Mouse (Mus musculus): Measurements from ENCODE around the gene Hcrtr2.

Hcrtr2 gene

DNA sequence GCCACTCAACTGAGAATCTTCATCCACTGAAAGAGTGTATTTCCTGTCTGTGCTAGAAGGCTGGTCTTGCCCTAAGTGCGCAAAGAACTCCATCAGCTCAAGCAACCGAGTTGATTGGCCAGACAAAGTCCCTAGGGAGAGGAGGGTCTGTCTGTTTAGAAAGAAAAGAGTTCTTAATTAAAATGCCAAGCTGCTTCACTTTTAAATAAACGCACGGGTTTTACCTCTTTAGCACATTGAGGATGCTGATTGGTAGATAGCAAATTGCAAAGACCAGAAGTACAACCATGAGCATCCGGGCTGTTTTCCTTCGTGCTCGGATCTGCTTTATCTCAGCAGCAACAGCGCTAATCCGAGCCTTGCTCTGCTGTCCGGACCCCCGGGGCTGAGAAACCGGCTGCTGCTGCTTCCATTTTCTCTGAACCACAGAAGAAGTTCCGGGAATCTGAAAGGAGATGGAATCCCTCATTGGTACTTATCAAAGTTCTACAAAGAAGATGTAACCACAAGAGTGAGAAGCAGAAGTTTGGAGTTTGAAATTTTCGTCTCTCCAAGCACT lies 87.6 kb downstream of the Hcrtr2 start:
- peak; percentile 55 for DNase-seq (ENCODE audit: low read depth, low spot score)

DNA sequence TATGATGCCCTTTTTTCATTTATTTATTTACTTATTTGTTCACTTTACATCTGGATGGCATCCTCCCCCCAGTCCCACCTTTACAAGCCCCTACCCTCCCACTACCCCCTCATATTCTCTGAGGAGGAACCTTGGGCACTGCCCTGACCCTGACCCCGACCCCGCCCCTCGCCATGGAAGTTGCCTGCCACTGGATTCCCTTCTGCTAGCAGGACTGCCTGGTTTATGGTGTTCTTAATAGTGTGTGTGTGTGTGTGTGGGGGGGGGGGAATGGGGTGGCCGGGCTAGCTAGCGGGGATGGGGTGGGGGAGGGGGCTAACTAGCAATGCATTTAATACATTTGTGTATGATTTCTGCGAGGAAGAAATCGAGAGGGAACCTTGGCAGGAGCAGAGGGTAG lies 88.8 kb downstream of the Hcrtr2 start:
- no peak for DNase-seq (ENCODE audit: low read depth, low spot score)

DNA sequence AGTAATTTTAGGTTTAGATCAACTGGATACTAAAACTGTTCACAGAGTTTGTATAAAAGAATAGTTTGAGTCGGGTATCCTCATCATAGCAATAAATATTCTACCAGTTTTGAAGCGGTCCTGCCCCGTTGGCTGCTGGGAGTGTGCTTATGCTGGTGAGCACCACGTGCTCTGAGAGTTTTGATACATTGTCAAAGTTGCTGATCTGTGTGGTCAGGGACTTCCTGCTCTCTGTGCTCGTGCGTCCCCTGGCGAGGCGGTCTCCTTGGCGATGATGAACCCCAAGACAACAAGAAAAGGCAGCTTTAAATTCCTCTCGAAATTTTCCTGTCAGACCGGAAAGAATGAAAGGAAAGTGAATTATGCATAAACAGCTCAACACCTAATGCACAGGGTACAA lies 93.3 kb downstream of the Hcrtr2 start:
- DNase-seq (ENCODE audit: low read depth, low spot score) = no peak

DNA sequence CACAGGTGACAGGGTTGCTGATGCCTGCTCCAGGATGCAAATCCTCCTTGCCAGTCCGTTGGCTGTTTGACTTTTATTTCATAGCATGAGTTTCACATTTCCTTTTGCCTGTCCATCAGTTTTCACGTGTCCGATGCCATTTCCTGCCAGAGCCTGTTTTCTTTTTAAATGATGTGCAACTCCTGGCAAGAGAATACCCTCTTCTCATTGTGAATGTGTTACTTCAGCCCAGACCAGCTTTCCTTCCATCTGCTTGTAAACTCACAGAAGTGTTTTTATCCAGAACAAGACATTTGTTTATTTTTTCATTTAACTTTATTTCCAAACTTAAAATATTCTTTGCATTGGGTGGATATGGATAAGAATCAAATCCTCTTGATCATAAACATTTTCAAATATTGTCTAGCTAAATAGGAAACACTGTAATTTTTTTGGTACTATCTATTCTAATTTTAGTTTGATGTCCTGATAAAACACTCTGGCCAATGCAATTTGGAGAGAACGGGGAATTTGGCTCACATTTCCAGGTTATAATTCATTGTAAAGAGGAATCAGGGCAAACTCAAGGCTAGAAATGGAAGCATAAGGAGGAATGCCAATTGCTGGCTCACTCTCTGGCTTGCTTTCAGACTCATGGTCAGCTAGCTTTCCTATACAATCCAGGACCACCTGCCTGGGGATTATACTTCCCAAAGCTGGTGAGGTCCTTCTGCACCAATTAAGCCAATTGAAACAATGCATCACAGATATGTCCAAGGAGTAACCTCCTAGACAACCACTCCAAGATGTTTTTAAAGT lies 106.3 kb downstream of the Hcrtr2 start:
- DNase-seq (ENCODE audit: low read depth, low spot score) = no peak

DNA sequence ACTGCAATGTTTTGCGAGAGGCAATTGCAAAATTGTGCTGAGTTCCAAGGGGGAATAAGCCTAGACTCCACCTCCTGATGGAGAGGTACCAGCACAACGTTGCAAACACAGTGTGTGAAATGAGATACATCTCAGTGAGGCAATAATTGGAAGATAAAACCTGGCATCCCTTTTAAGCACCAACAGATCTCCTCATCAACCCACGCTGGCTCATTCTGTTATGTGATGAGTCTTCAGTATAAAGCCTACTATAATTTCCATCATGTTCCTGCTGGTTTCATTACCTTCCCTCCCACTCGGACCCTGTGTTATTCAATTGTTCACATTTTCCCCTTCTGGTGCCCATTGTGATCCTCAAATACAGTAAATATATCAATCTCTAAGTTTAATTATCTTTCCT lies 109.0 kb downstream of the Hcrtr2 start:
- no peak for DNase-seq (ENCODE audit: low read depth, low spot score)

DNA sequence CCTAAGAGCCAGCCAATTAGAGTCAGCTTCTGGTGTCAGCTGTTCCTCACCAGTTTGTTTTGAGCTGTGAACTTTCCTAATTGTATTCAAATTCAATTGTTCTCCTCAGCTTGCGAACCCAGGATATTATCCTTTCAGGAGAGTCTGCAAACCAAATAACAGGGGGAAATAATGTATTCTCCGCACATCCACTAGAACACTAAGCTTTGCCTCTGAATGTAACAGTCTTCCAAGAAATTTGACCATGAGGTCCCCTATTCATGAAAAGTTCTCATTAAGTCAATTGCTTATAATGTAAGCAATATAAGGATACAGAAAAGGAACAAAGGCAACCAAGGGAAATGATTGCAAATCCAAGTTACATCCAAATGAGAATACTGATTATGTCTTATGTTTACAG lies 110.1 kb downstream of the Hcrtr2 start, which contains the start of gene Gfral:
Gene Gfral, minus strand, starts transcription at position 101 of the 400 bp plus-strand sequence.
- DNase-seq (ENCODE audit: low read depth, low spot score) = no peak

DNA sequence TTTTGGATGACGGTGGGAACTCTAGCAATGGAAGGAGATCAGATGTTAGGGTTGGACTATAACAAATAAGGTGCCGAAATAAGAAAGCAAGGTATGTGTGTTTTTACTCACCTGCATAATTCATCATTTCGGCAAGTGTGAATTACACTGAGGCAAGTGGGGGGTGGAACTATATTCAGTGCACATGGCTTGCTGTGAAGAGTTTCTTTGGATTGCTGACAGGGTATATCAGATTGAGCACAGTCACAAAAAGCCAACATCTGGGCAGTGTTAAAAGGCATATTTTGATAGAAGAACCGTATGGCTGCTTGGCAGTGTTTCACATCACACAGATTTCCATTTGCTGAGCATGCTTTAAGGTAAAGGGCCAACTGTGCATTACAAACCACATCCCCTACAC lies 126.7 kb downstream of the Hcrtr2 start:
- DNase-seq (ENCODE audit: low read depth, low spot score) = no peak

DNA sequence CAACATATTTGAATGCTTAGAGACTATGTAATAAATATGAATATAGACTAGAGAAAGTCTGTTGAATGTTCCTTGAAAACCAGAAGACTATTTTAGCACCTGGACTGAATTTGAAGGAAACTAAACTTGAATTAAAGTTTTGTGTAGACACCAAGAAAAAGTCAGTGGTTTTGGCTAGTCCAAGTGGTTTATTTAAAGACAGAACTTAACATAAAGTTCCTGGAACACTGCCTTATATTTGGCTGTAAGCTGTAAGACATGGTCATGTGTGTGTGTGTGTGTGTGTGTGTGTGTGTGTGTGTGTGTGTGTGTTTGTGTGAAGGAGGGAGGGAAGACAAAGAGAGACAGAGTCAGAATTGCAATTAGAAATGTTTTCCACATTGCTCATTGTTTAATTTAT lies 144.4 kb downstream of the Hcrtr2 start:
- DNase-seq (ENCODE audit: low read depth, low spot score) = no peak
